Mouse (Mus musculus) right cerebral cortex, postnatal 10 days (tissue): ENCODE data around the gene Foxc2.

Source experiments
- DNase-seq, 2 experiments: peaks; one replicate each; pipeline ENCODE4 v3.0.0; 2021; ENCODE audit warnings: low spot score in 2 of 2

Foxc2 gene

DNA sequence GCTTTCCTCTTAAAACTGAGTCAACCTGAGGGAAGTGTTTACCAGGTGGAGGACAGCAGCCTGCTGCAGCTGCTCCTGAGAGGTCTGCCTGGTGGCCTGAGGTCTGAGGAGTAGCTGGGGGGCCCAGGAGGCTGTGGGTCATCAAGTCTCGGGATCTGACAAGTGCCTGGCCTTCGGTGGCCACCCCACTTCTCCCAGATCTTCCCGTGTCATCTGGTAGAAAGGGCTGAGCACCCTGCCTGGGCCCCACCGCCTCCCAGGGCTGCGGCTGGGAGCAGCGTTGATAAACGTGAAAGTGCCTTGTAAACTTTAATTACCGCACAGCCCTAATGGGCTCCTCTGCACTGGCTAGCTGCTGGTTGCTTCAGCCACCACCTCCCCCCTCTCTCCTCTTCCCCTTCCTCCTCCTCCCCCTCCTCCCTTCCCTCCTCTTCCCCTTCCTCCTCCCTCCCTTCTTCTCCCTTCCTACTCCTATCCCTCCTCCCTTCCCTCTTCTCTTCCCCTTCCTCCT, 32.7 kb downstream of the Foxc2 start:
- DNase-seq = no peak

DNA sequence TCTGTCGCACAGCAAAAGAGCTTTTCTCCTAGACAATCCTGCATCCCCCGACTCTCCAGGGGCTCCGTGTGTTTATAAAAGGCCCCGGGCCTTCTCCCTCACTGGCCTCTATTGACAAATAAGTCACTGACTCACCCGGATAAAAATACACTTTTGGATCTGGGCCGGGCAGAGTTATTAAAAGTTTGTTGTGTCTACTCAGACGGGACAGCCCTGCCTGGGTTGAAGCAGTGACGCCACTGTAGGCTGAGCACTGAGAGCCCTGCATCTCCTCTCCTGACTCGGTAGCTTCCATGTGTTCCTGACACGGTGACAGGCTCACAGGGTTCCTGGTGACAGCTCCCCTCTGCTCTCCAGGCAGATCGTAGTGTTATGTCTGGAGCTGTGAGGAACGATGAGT, 36.4 kb downstream of the Foxc2 start:
- DNase-seq = no peak

DNA sequence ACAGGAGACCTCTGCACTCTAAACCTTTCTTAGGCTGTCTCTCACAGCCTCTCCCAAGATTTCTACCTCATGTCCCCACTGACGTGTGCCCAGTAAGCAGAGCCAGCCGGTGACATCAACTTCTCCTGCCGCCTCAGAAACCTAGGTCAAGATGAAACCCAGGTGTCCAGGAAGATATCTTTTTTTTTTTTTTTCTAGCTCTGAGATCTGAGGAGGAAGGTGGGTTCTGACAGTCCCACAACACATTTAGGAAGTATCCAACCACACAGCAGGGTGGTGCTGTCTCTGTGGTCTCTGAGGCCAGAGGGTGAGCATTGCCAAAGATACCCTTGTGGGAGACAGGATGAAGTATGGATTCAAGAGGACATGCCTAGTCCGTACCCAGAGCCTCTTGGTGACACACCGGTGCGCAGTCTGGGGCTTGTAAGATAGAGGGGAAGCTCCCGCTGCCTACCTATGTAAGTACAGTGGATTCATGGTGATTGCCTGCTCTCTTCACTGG, 41.1 kb downstream of the Foxc2 start:
- no peak for DNase-seq

DNA sequence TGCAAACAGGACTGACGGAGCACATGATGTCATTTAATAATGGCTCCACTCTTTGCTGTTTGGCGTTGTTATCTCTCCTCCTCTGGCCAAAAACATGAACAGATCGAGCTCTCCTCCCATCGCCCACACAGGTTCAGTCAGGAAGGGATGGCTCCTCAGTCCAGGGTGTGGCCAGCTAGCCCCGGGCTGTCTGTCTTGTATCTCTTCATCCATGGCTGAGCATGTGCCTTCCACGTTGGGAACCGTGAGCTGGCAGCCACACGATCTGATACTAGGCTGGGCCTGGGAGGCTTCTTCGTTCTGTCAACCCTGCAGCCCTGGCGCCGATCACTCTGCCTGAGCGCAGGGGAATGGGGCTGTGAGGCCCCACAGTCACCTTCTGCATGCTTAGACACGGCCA, 42.8 kb downstream of the Foxc2 start:
- no peak for DNase-seq

DNA sequence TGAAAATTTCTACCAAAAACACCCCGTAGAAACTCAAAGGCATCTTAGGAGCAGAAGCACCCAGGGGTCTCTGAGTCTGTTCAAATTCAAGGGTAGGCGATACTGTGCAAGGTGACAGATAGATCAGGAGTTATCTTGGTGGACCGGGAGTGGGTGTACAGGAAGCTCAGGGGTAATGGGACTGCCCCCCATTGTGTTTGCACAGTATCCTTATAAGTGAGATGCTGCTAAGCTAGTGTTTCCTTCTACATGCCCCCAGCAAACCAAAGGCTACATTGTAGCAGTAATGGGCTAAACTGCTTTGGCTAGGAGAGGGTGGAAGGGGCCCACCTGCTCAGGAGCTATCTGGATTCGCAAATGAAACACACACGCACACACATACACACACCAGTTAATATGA, 45.5 kb downstream of the Foxc2 start:
- no peak for DNase-seq

DNA sequence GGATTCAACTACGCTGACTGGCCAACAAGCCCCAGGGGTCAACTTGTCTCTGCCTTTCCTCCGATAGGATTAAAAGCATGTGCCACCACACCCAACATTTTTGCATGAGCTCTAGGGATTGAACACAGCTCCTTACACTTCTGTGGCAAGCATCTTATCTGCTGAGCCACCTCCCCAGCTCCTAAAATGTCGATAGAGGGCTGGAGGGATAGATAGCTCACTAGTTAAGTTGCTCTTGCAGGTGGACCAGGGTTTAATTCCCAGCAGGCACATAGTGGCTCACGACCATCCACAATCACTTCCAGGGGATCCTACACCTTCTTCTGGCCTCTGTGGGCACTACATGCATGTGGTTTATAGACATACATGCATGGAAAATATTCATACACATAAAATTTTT, 46.4 kb downstream of the Foxc2 start:
- no peak for DNase-seq

DNA sequence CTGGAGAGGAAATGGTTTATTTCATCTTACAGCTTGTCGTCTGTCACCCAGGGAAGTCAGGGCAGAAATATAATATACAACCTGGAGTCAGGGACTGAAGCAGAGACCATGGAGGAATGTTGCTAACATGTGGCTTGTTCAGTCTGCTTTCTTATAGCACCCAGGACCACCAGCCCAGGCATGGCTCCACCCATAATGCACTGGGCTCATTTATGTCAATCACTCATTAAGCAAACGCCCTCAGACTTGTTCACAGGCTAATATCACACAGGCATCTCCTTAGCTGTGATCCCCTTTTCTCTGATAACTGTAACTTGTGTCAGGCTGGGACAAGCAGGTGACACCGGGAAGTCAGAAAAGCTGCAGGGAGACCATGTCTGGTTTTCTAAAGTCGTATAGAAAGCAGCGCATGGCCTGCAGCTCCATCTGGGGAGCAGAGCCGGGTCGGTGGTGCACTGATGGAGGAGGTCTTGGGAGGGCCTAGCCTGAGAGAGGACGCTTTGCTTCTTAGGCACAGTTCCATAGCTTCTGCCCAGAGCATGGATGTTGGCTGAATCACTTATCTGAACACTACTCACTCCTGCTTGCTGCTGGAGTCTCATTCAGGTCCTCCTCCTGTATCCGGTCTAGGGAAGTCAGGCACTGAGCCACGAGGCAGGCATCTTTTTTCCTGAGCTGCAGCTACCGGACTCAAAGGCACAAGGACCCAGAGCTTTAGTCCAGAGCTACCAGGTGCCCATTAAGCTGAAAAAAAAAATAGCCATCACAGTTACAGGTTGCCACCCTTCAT, 47.1 kb downstream of the Foxc2 start:
- DNase-seq = no peak

DNA sequence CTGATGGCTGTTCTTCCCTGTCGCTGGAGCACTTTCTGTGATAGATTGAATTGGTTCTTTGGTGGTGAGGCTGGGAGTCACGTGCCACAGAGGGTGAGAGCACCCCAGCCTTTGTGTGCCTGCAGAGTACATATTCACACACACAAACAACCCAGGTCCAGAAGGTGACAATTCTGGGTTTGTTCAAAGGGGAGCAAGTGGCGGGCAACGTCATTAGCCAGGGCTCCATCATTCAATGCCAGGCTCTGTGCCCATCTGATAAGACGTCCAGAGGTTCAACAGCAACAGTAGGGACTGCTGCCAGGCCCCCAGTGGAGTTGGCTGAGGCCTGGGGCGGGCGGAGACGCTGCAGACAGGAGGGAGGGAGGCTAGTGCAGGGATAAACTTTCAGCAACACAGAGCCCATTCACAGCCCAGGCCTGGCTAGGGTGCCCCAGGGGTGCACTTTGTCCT, 48.1 kb downstream of the Foxc2 start:
- no peak for DNase-seq

DNA sequence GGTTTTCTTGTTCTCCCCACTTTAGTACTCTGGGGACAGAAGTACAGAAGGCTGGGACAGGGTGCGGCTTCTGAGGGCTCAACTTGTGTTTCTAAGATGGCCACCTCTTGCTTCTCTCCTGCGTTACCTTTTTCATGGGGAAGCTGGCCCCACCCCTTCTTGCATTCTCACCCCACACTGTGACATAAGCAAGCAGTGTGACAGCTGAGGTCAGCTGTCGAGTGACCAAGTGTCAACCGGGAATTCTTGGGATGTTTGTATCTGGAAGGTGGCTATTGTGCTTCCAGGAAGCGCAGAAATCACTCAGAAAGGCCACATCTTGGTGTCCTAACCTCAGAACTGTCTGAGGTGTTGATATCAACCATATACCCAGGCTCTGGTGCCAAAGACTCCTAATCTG, 52.1 kb downstream of the Foxc2 start:
- no peak for DNase-seq
